Comparison of ENCODE assay signal across 21 mouse cellular contexts in the genomic region with DNA sequence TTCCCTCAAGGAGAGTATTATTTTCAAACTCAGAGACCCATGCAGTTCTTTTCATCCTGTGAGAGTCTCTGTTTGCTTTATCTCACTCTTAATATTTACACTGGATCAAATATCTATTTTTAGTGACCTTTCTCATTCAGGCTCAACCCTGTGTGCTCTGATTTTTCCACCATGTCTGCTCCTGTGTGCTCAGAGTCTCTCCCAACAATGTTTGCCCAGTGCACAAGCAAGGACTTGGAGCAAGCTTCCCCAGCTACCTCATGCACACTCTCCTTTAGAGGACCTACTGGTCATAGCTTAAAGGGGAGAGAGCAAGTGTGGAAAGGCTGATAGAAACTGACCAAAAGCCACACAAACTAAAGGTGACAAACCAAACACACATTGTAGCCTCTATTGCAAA.
"Had no signal": no experiment of that assay in that cellular context is flagged by ENCODE, and none has a peak within 500 bp of the region (broad histone marks: within the 10 kb centered on the region; RNA-seq: fewer than 3 reads in every experiment).

No protein-coding gene starts in this region.

- DNase-seq: kidney, adult 18-20 months; kidney, adult 9 months; kidney, postnatal 36 days; layer of hippocampus, postnatal 36 days; retina, postnatal 1 day; right cerebral cortex, postnatal 25 days; spleen, adult 18-20 months; thymus, adult 18-20 months; thymus, postnatal 36 days had no signal

- H3K36me3 ChIP-seq: intestine, embryonic 15.5 days; liver, embryonic 15.5 days; lung, embryonic 15.5 days; midbrain, embryonic 10.5 days; midbrain, embryonic 13.5 days; neural tube, embryonic 13.5 days had no signal

- H3K9ac ChIP-seq: intestine, embryonic 15.5 days; liver, embryonic 15.5 days; lung, embryonic 15.5 days; midbrain, embryonic 13.5 days; neural tube, embryonic 13.5 days had no signal

- H3K27me3 ChIP-seq: intestine, embryonic 15.5 days; liver, embryonic 15.5 days; lung, embryonic 15.5 days; midbrain, embryonic 13.5 days; neural tube, embryonic 13.5 days had no signal

- H3K27ac ChIP-seq: kidney, postnatal 0 days; left cerebral cortex, adult 2 months; liver, embryonic 15.5 days; lung, embryonic 15.5 days; midbrain, embryonic 10.5 days; midbrain, embryonic 13.5 days had no signal

- ATAC-seq: midbrain, embryonic 13.5 days; midbrain, embryonic 16.5 days had no signal

- H3K4me2 ChIP-seq: intestine, embryonic 15.5 days; liver, embryonic 11.5 days; liver, embryonic 15.5 days; lung, embryonic 15.5 days; midbrain, embryonic 13.5 days; neural tube, embryonic 13.5 days had no signal

- H3K9me3 ChIP-seq: intestine, embryonic 15.5 days; liver, embryonic 15.5 days; lung, embryonic 15.5 days; megakaryocyte, embryonic 14.5 days; midbrain, embryonic 10.5 days; midbrain, embryonic 13.5 days; neural tube, embryonic 13.5 days had no signal

- H3K4me3 ChIP-seq: intestine, embryonic 15.5 days; left cerebral cortex, adult 2 months; liver, embryonic 15.5 days; lung, embryonic 15.5 days; megakaryocyte, embryonic 14.5 days; midbrain, embryonic 10.5 days; midbrain, embryonic 13.5 days; myocyte; neural tube, embryonic 13.5 days had no signal

- H3K4me1 ChIP-seq: megakaryocyte, embryonic 14.5 days had no signal
